Mouse (Mus musculus) c-Kit-positive CD71-positive TER-119-negative erythroid progenitor cells, embryonic 14.5 days (primary cell): Measurements from ENCODE around the gene Adam33.

ENCODE experiments used
- DNase-seq: peaks from one replicate; pipeline ENCODE4 v3.0.0-alpha.2; 2013; ENCODE audit warnings: low read depth

The Adam33 gene

GRCm38 (mm10) chr2:131029065-131029935, 34.3 kb downstream of the Adam33 start:
- DNase-seq, result no peak

GRCm38 (mm10) chr2:131026941-131027340, 36.7 kb downstream of the Adam33 start:
- DNase-seq, result no peak

- no peak for DNase-seq
Observed at GRCm38 (mm10) chr2:131025230-131025629, 38.4 kb downstream of the Adam33 start.

DNA sequence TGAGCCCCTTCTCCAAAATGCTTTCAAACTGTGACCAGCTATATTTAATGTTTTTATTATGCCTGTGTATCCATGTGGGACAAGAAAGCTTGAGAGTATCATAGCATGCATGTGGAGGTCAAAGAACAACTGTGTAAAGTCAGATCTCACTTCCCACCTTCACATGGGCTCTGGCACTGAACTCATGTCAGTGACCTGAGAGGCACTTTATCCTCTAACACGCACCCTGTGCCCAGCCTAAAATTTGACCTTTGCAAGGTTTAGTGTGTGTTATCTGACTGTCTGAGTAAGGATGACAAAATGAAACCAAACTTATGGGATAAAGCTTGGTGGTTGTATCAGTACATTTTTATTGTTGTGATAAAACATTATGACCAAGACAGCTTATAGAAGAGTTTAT, 53.0 kb downstream of the Adam33 start:
- no peak for DNase-seq

DNA sequence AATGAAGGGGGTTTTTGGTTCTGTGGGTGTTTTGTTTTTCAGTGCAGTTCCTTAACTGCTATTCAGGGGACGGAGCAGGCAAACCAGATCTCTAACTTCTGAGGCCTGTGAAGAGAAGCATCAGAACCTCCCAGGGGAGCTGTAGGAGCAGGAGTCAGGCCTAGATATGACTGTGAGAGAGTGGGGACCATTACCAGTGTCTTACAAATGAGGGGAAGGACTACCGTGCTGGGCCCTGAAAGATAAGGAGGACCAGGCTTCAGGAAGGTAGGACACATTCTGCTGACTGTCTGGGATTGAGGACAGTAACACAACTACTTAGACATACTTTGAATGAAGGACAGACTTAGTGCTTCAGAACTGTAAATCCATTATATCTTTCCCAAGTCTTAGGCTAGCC, 54.5 kb downstream of the Adam33 start:
- DNase-seq, result no peak
